Mouse (Mus musculus): ENCODE data around the gene Scyl2. TPM values are rescaled to one million over a fixed set of nuclear protein-coding genes. Genes with fewer than 3 reads are reported as not detected.
"Not testable (repeated sequence)": the region's sequence is repeated elsewhere in the genome, so short reads cannot be mapped to it uniquely, and the experiment has no call there.

Gene Scyl2
- polyA plus RNA-seq, 1 experiment from 2014 or later = 10.8 TPM

GRCm38 (mm10) chr10:89697956-89698355 is 11.9 kb upstream of the Scyl2 start:
- no peaks in the 10 kb centered on the region for H3K9me3 ChIP-seq
- WGBS = 93% methylated on average over 3 of the region's 3 CpGs
- H3K27me3 ChIP-seq = no peaks in the 10 kb centered on the region
- no peak overlapping the region for H3K4me3 ChIP-seq
- H3K27ac ChIP-seq = no peak overlapping the region
- H3K4me1 ChIP-seq = no peaks in the 10 kb centered on the region
- ATAC-seq (ENCODE audit: insufficient number of reproducible peaks, insufficient read depth, low FRiP score, low TSS enrichment) = no peak
- H3K9ac ChIP-seq = no peak overlapping the region
- no peaks in the 10 kb centered on the region for H3K36me3 ChIP-seq
- H3K4me2 ChIP-seq (replicated peaks) = no peak overlapping the region

- H3K9ac ChIP-seq; H3K4me3 ChIP-seq; ATAC-seq (ENCODE audit: insufficient number of reproducible peaks, insufficient read depth, low FRiP score, low TSS enrichment); H3K27ac ChIP-seq; H3K4me2 ChIP-seq (replicated peaks); H3K9me3 ChIP-seq; H3K36me3 ChIP-seq; H3K27me3 ChIP-seq; H3K4me1 ChIP-seq: not testable (repeated sequence)
- WGBS = 68% methylated on average over 2 of the region's 2 CpGs
Measured at GRCm38 (mm10) chr10:89696270-89696669, 10.2 kb upstream of the Scyl2 start.

GRCm38 (mm10) chr10:89695194-89695911 is 9.3 kb upstream of the Scyl2 start:
- no peak for ATAC-seq (ENCODE audit: insufficient number of reproducible peaks, insufficient read depth, low FRiP score, low TSS enrichment)
- Histone ChIP-seq H3K27ac (no peak overlapping the region), H3K4me2 (replicated peaks) (no peak overlapping the region), H3K4me3 (no peak overlapping the region), H3K9ac (no peak overlapping the region), H3K4me1 (no peaks in the 10 kb centered on the region), H3K36me3 (no peaks in the 10 kb centered on the region), H3K27me3 (no peaks in the 10 kb centered on the region), H3K9me3 (no peaks in the 10 kb centered on the region)
- 82% methylated on average over 20 of the region's 20 CpGs for WGBS

GRCm38 (mm10) chr10:89690021-89690420 is 3.9 kb upstream of the Scyl2 start:
- Histone ChIP-seq H3K36me3 (no peaks in the 10 kb centered on the region), H3K9me3 (no peaks in the 10 kb centered on the region), H3K27ac (no peak overlapping the region), H3K9ac (no peak overlapping the region), H3K4me3 (no peak overlapping the region), H3K27me3 (no peaks in the 10 kb centered on the region), H3K4me2 (replicated peaks) (no peak overlapping the region), H3K4me1 (peaks cover 5% of the 10 kb centered on the region; the same call in 1 of the 2 replicates)
- WGBS = 66% methylated on average over 8 of the region's 8 CpGs
- no peak for ATAC-seq (ENCODE audit: insufficient number of reproducible peaks, insufficient read depth, low FRiP score, low TSS enrichment)

GRCm38 (mm10) chr10:89687455-89687854 is 1.4 kb upstream of the Scyl2 start:
- no peak for ATAC-seq (ENCODE audit: insufficient number of reproducible peaks, insufficient read depth, low FRiP score, low TSS enrichment)
- H3K4me2 ChIP-seq (replicated peaks) = no peak overlapping the region
- WGBS = 82% methylated on average over 2 of the region's 2 CpGs
- H3K27me3 ChIP-seq = no peaks in the 10 kb centered on the region
- H3K4me1 ChIP-seq = peaks cover 6% of the 10 kb centered on the region; the same call in 1 of the 2 replicates
- no peak overlapping the region for H3K27ac ChIP-seq
- H3K36me3 ChIP-seq = peaks cover 3% of the 10 kb centered on the region; the same call in 1 of the 2 replicates
- H3K4me3 ChIP-seq = no peak overlapping the region
- no peak overlapping the region for H3K9ac ChIP-seq
- H3K9me3 ChIP-seq = no peaks in the 10 kb centered on the region

- WGBS = 1% methylated on average over 50 of the region's 51 CpGs
- H3K27ac ChIP-seq = peak overlapping the region; percentile 65
Measured at GRCm38 (mm10) chr10:89685391-89686138, 520 bp downstream of the Scyl2 start.

GRCm38 (mm10) chr10:89682961-89683360 is 3.1 kb downstream of the Scyl2 start:
- 81% methylated on average over 10 of the region's 10 CpGs for WGBS
- Histone ChIP-seq H3K4me2 (replicated peaks) (no peak overlapping the region), H3K4me1 (peaks cover 6% of the 10 kb centered on the region; the same call in 1 of the 2 replicates), H3K9ac (no peak overlapping the region), H3K9me3 (no peaks in the 10 kb centered on the region), H3K36me3 (peaks cover 3% of the 10 kb centered on the region; the same call in 1 of the 2 replicates), H3K4me3 (no peak overlapping the region), H3K27ac (no peak overlapping the region), H3K27me3 (no peaks in the 10 kb centered on the region)
- no peak for ATAC-seq (ENCODE audit: insufficient number of reproducible peaks, insufficient read depth, low FRiP score, low TSS enrichment)

More at GRCm38 (mm10) chr10:89685391-89686138, 520 bp downstream of the Scyl2 start:
- ATAC-seq (ENCODE audit: insufficient number of reproducible peaks, insufficient read depth, low FRiP score, low TSS enrichment) = peak; percentile 62; the same call in 1 of the 2 replicates
- peak overlapping the region; percentile 93 for H3K9ac ChIP-seq
- H3K4me3 ChIP-seq = peak overlapping the region; percentile 98
- no peaks in the 10 kb centered on the region for H3K9me3 ChIP-seq
- H3K4me2 ChIP-seq (replicated peaks) = peak overlapping the region; percentile 78
- H3K36me3 ChIP-seq = peaks cover 3% of the 10 kb centered on the region; the same call in 1 of the 2 replicates
- H3K27me3 ChIP-seq = no peaks in the 10 kb centered on the region
- H3K4me1 ChIP-seq = peaks cover 6% of the 10 kb centered on the region; the same call in 1 of the 2 replicates

GRCm38 (mm10) chr10:89682157-89682556 is 3.9 kb downstream of the Scyl2 start:
- Histone ChIP-seq H3K27ac (no peak overlapping the region), H3K4me3 (no peak overlapping the region), H3K36me3 (peaks cover 3% of the 10 kb centered on the region; the same call in 1 of the 2 replicates), H3K4me2 (replicated peaks) (no peak overlapping the region), H3K4me1 (peaks cover 6% of the 10 kb centered on the region; the same call in 1 of the 2 replicates), H3K27me3 (no peaks in the 10 kb centered on the region), H3K9ac (no peak overlapping the region), H3K9me3 (no peaks in the 10 kb centered on the region)
- 87% methylated on average over 1 of the region's 1 CpGs for WGBS
- ATAC-seq (ENCODE audit: insufficient number of reproducible peaks, insufficient read depth, low FRiP score, low TSS enrichment) = no peak

- Histone ChIP-seq H3K27ac (no peak overlapping the region), H3K9ac (no peak overlapping the region), H3K4me2 (replicated peaks) (no peak overlapping the region), H3K27me3 (no peaks in the 10 kb centered on the region), H3K9me3 (no peaks in the 10 kb centered on the region), H3K4me3 (no peak overlapping the region), H3K4me1 (peaks cover 6% of the 10 kb centered on the region; the same call in 1 of the 2 replicates), H3K36me3 (peaks cover 3% of the 10 kb centered on the region; the same call in 1 of the 2 replicates)
- 92% methylated on average over 4 of the region's 4 CpGs for WGBS
- ATAC-seq (ENCODE audit: insufficient number of reproducible peaks, insufficient read depth, low FRiP score, low TSS enrichment) = no peak
Measured at GRCm38 (mm10) chr10:89681706-89682105, 4.4 kb downstream of the Scyl2 start.

- Histone ChIP-seq H3K9ac (no peak overlapping the region), H3K27ac (no peak overlapping the region), H3K36me3 (peaks cover 3% of the 10 kb centered on the region; the same call in 1 of the 2 replicates), H3K9me3 (no peaks in the 10 kb centered on the region), H3K4me1 (peaks cover 3% of the 10 kb centered on the region; the same call in 1 of the 2 replicates), H3K4me2 (replicated peaks) (no peak overlapping the region), H3K4me3 (no peak overlapping the region), H3K27me3 (no peaks in the 10 kb centered on the region)
- no peak for ATAC-seq (ENCODE audit: insufficient number of reproducible peaks, insufficient read depth, low FRiP score, low TSS enrichment)
- 85% methylated on average over 3 of the region's 3 CpGs for WGBS
Measured at GRCm38 (mm10) chr10:89680517-89680916, 5.6 kb downstream of the Scyl2 start.

- H3K27me3 ChIP-seq = no peaks in the 10 kb centered on the region
- no peaks in the 10 kb centered on the region for H3K4me1 ChIP-seq
- ATAC-seq (ENCODE audit: insufficient number of reproducible peaks, insufficient read depth, low FRiP score, low TSS enrichment) = no peak
- no peak overlapping the region for H3K9ac ChIP-seq
- 95% methylated on average over 1 of the region's 1 CpGs for WGBS
- H3K9me3 ChIP-seq = no peaks in the 10 kb centered on the region
- H3K27ac ChIP-seq = no peak overlapping the region
- H3K36me3 ChIP-seq = peaks cover 3% of the 10 kb centered on the region; the same call in 1 of the 2 replicates
- no peak overlapping the region for H3K4me2 ChIP-seq (replicated peaks)
- no peak overlapping the region for H3K4me3 ChIP-seq
Measured at GRCm38 (mm10) chr10:89679448-89679847, 6.6 kb downstream of the Scyl2 start.

Data from embryonic facial prominence, embryonic 12.5 days (tissue).